Mouse (Mus musculus): ENCODE results near the gene Anks1b. TPM values are rescaled to one million over a fixed set of nuclear protein-coding genes. Genes with fewer than 3 reads are reported as not detected.

Gene Anks1b
- total RNA-seq (2021): under 1 TPM; 0.33 to 0.40 TPM
- long read RNA-seq, experiment 1, partial matches to known transcripts: 0 of 36 reads
- long read RNA-seq, experiment 1, other reads (novel, unspliced or antisense): 36 of 36 reads
- long read RNA-seq, experiment 2, partial matches to known transcripts: 0 of 23 reads
- long read RNA-seq, experiment 2, other reads (novel, unspliced or antisense): 23 of 23 reads

DNA sequence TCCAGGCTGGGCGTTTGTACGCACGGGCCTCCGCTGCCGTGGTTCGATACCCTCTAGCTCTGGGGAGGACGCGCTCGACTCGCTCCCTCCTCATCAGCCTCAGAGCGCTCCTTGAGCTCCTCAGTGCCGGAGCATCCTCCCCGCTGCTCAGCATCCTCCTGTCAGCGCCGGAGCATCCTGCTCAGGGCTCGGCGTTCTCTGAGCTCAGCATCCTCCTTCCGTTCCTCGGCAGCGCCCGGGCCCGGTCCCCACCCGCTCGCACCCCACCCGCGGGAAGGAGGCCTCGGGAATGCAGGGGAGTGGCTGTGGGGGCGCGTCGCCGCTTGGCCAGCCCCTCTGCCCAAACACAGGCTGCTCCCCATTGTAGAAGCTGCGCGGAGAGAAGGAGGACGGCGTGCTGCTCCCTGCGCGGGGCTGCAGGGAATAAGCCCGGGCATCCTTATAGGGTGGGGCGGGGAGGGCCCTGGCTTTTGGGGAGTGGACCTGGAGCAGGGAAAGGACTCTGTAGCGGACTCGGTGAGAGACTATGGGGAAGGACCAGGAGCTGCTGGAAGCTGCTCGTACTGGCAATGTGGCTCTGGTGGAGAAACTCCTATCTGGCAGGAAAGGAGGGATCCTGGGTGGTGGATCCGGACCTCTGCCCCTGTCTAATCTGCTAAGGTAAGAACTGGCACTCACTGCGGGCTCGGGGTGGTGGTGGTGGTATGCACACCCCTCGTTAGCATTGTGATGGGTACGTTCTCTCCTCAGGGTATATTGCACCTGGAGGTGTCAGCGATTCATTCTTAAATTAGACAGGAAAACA, at the start of gene Anks1b:
Gene Anks1b, plus strand, starts transcription at position 364 of the 805 bp plus-strand sequence.
- DNase-seq: peak; percentile 20 to 33

DNA sequence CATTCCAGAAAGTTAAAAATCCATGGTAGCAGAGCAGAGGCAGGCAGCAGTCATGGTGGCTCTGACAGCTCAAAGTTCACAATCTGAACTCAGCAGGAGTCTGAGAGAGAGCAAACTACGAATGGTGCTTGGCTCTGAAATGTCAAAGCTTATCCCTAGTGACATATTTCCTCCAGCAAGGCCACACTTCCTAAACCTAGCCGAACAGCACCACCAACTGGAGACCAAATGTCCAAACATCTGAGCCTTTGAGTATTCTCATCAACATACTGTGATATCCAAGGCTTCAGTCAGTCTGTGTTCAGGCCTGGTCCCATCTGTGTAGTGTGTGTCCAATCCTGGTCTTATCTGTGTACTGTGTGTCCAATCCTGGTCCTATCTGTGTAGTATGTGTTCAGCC, 49.4 kb upstream of the Anks1b start:
- DNase-seq: peak; percentile 27 to 42

- no peak for DNase-seq
Measured at GRCm38 (mm10) chr10:89826896-89827295, 46.4 kb upstream of the Anks1b start.

DNA sequence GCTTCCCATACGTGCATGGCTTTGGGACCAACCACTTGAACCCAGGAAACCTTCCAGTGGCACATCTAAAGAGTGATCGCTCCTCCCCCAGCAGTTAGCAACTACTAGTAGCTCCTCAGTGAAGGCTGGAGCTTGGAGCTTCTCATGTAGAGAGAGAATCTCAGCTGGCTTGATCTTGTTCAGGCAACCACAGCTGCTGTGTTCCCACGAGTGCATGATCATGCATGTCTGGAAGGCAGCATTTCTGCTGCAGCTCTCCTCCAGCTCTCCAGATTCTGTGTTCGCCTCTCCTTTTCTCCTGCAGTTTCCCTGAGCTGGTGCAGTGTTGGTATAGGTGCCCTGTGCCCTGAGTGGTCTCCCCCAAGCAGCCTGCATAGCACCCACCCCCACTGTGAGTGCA, 41.0 kb upstream of the Anks1b start:
- DNase-seq: no peak

DNA sequence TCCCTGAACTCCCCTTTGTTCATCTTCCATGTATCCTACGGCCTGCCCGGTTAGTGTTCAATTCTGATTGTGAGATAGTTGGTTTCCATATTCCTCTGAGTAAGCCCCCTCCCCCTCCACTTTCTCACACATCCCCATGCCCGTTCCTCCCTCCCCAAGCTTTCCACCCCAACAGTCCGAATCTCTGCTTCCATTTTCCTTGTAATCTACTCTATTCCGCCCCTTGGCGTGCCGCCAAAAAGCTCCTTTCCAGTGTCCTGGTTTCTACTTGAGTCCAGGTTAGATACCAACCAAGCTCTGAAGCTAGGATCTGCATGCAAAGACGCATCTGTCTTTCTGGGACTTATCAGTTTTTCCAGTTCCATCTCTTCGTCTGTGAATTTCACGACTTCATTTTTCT, 40.1 kb upstream of the Anks1b start:
- peak in 1 of 2 experiments; percentile 20 for DNase-seq

- no peak for DNase-seq
Measured at GRCm38 (mm10) chr10:89837476-89837875, 35.8 kb upstream of the Anks1b start.

- no peak for DNase-seq
Measured at GRCm38 (mm10) chr10:89838834-89839233, 34.5 kb upstream of the Anks1b start.

DNA sequence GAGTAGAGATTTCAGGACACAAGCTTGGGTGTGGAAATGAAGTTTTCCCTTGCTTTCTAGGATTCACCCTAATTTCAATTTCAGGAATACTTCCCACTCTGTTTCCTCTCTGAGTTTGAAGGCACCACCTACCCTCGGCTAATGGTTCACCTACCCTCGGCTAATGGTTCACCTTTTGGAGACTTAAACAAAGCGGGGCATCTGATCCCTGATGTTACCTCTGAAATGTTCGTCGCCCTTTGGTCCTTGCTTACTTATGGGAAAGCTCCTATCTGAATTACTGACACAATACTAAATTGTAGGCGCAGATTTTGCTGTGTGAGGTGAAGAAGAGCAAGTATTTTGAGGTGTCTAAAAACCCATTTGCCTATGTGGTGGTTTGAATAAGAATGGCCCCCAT, 22.4 kb upstream of the Anks1b start:
- no peak for DNase-seq

DNA sequence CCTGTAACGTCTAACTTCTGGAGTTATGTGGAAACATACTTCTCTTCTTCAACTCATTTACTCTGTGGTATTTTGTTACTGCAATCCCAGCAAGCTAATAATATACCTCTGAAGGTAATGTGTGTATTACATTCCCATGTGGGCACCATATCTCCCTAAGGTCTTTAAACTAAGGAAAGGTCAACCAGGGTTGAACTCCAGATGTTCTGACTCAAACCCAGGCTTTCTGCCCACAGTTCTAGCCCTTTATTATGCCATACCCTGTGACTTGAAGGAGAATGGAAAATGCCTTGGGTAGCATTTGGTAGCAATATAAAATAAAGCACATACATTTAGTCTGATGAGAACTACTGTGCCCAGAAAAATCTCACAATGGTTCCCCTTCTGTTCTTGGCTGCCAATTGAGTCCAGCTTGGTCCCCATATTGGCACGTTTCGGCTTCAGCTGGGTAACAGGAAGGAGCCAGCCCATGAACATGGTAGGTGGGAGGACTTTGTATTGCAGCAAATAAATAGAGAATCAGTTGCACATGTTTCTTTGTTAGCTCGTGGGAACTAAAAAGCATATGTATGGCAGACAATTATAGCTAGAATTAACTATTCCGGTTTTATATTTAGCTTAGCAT, 17.9 kb upstream of the Anks1b start:
- DNase-seq: no peak

- peak in 1 of 2 experiments; percentile 15 for DNase-seq
Measured at GRCm38 (mm10) chr10:89856286-89856685, 17.0 kb upstream of the Anks1b start.

GRCm38 (mm10) chr10:89868211-89868610, 5.1 kb upstream of the Anks1b start:
- no peak for DNase-seq

- no peak for DNase-seq
Measured at GRCm38 (mm10) chr10:89868836-89869235, 4.5 kb upstream of the Anks1b start.

GRCm38 (mm10) chr10:89872501-89873145, 686 bp upstream of the Anks1b start:
- DNase-seq: peak in 1 of 2 experiments; percentile 15

DNA sequence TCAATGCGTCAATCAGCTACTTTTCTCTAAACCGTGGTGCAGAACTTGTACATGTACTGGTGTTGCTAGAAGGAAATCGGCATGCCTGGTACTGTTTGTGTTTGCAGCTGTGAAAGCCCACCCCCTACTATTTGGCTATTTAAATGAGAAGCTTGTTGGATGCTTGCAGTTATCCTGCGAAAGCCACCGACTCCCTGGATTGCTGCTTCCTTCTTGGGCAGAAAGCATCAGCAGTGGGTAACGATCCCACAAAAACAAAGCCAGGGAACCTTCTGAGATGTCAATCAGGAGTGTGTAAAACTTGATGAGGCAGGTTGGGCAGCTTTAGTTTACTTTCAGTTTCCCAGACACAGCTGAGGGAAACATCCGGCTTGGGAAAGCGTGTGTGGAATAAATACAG, 727 bp downstream of the Anks1b start:
- DNase-seq: peak in 1 of 2 experiments; percentile 18

DNA sequence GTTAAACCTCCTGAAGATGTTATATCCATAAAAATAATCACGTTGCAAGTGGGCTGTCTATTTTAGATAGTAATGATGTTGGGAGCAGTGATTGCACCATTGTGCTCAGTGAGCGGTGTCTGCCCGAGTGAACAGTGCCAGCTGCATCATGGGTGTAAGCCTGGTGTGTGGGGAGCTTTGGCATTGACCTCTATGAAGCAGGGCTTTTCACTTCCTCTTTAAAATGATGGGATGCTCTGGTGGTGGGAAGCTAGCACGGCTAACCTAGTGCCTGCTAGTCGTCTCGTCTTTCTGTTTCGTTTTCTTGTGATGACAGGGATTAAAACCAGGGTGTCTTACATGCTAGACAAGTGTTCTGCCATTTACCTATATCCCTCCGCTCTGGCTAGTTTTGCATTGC, 10.3 kb downstream of the Anks1b start:
- DNase-seq: no peak

DNA sequence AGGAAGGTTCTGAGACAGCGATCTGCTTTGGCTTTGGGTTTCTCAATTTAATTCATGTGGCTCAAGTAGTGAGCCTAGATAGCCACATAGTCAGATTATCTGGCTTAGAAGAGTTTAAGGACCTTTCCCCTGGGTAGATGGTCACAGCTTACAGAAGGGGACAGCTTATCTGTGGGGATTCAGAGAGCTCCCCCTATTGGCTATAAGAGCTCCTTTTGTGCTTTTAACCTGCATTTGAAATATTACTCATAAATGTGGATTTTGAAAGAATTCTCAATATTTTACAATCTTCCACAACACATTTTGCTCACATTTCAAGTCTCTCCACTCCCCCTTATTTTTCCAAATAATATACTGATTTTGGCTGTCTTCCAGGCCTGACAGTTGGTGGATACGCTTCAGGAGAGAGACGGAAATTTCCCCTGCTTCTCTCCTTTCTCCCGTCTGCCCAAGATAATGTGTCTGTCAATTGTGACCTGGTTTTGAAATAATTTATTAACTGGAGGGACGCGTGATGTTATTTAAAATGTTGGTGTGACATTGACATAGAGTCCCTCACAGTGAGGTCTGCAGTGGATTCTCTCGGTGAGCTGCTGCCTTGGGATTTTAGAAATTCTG, 29.5 kb downstream of the Anks1b start:
- DNase-seq: no peak

GRCm38 (mm10) chr10:89911889-89912288, 38.6 kb downstream of the Anks1b start:
- no peak for DNase-seq

DNA sequence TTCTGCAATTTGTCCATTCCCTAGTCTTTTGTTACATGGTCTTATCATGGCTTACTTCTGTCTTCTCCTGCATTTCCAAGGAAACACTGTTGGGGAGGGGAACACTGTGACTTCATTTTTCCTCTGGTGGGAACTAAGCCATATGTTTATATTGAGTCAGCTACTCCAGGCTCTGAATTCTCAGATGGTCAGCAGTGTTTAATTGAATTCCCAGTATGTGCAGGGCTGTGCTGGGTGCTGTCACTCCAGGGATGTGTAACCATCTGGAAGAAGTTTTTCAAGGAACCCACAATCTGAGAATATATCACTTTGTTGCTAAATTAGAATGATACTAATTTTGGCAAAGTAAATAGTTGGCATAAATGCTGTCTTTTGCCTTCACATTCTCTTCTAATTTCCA, 39.9 kb downstream of the Anks1b start:
- no peak for DNase-seq

GRCm38 (mm10) chr10:89917141-89917540, 43.8 kb downstream of the Anks1b start:
- DNase-seq: no peak

GRCm38 (mm10) chr10:89921965-89922364, 48.7 kb downstream of the Anks1b start:
- DNase-seq: no peak

GRCm38 (mm10) chr10:89942180-89942579, 68.9 kb downstream of the Anks1b start:
- no peak for DNase-seq

DNA sequence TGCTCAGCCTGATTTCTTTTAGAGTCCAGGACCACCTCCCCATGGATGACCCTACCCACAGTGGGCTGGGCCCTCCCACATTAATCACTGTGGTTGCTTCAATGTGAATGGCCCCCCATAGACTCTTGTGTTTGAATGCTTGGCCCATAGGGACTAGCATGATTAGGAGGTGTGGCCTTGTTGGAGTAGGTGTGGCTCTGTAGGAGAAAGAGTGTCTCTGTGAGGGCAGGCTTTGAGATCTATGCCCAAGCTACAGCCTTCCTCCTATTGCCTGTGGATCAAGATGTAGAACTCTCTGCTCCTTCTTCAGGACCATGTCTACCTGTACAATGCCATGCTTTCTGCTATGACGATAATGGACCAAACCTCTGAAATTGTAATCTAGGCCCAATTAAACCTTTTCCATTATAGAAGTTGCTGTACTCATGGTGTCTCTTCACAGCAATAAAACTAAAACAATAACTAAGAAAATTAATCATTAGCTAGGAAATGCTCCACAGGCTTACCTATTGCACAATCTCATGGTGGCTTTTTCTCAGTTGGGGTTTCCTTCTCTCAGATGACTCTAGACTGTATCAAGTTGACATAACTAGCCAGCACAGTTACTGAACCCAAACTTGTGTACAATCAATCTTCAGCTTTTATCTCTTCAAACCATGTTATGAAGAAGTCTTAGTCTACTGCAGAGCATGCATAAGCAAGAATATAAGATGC, 73.5 kb downstream of the Anks1b start:
- DNase-seq: no peak

Data from heart, adult 18-20 months (tissue).